Mouse (Mus musculus): ENCODE data around the gene Gm28308.
A peak's percentile ranks its signal among the peaks of the same experiment; 100 is the strongest.

The Gm28308 gene

DNA sequence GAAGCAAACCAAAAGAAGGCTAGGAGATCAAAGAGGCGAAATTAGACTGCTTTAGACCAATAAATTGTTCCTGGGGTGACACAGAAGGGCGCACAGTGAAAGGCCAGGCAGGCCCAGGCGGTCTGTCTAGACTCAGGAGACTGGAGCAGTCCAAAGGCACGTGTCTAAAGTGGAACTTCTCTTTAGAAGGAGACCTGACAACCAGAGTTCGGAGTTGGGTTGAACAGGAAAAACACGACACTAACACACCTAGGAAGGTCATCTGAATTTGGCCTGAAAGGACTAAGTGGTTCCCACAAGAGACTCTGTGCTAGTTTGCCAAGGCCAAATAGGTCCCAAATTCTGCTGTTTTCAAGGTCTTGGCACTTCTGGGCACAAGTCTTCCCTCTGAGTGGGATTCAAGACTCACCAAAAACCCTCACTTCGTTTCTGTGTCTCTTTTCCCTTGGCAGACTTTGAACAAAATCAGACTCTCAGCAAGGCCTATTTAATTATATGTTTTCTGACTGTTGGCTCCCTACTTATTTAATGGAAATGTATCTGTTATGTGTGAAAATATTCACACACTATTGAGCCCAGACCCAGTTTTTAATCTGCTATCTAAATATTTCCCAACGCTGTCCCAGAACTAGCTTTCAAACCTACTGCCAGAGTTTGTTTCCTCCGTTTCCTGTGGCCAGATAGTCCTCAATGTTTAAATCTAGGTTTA lies 6.2 kb upstream of the Gm28308 start:
- no peak for DNase-seq (ENCODE audit: low spot score in 2 of 2)

DNA sequence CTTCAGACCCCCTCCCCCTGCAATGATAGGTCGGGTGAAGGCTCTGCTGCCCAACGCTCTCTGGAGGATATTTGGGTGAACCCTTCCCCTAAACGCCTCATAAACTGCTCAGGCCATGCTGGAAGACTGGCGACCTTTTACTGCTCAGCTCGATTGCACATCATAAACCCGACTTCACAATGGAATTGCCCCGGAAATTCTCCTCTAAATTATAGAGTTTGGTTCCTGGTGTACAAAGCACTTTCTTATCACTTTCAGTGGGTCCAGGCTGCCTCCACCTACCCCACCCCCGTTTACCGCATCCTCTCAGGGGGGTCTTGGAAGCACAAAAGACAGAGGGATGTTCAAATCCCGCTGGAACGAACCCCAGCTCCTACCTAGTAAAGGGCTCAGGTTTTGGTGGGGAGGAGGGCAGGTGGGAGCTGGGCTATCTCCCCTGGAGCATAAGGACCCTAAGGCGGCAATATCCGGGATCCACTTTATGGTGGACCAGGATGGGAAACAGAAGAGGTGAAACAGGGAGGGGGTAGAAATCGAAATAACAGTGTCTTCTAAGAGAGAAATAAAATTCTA lies 5.6 kb upstream of the Gm28308 start:
- DNase-seq (ENCODE audit: low spot score in 2 of 2) = no peak

GRCm38 (mm10) chr6:52217895-52218642 lies 4.9 kb upstream of the Gm28308 start:
- DNase-seq (ENCODE audit: low spot score in 2 of 2) = no peak

DNA sequence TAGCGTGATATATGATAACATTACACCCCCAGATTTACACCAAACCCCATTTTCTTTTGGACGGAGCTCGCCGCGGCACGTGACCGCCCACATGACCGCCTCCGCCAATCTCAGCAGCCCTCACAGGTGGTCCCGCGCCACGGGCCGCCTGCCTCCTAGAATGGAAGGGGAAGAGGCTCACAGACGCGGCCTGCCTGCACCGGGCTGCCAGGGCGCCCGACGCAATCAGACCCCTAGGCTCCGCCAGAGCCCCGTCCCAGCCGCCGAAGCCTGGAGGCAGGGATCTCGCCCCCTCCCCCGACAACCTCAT lies 4.3 kb upstream of the Gm28308 start:
- no peak for DNase-seq (ENCODE audit: low spot score in 2 of 2)

GRCm38 (mm10) chr6:52216691-52217458 lies 3.7 kb upstream of the Gm28308 start:
- no peak for DNase-seq (ENCODE audit: low spot score in 2 of 2)

DNA sequence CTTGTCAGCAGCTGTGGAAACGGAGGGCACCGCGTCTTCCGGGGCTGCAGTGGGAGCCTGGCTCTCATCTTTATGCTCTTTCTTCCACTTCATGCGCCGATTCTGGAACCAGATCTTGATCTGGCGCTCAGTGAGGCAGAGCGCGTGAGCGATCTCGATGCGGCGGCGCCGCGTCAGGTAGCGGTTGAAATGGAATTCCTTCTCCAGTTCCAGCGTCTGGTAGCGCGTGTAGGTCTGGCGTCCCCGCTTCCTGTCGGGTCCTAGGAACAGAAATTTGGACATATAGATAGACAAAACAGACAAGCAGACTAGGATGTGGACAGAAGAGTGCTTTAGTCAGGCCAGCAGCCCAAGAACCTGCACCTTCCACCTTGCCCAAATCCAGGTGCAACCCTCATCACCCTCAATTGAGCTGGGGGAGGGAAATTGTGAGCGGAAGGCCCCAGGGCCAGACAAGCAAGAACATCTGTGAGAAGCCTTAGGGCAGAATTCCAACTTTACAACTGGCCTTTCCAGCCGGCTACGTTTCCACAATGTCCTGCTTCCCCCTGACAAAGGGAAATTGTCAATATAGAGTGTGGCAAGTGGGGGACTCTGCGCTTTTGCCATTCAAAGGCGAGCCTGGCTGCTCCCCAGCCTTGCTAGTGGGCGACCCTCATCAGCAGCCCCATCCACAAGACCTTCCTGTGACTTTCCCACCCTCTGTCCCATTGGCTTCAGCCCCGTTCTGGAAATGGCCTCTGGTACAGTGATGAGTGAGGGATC lies 2.8 kb upstream of the Gm28308 start:
- no peak for DNase-seq (ENCODE audit: low spot score in 2 of 2)

- DNase-seq (ENCODE audit: low spot score in 2 of 2) = no peak
Observed at GRCm38 (mm10) chr6:52215070-52215469, 1.9 kb upstream of the Gm28308 start.

DNA sequence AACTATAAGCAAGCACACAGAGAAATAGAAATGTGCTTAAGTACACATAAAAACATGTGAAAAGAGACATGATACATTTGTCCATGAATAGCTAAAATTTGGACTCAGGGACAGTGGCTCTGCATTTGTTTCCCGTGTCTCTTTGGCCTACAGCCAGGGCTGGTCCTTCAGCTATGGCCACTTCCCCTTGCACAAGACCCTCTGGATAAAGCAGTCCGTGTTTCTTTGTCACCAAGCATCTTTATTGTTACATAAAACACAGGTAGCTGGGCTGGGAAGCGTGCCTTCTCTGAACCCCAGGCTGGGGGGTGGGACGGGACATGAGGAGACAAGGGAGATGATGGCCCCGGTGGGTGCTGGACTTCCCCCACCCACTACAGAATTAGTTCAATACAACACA lies 1.1 kb upstream of the Gm28308 start:
- no peak for DNase-seq (ENCODE audit: low spot score in 2 of 2)

DNA sequence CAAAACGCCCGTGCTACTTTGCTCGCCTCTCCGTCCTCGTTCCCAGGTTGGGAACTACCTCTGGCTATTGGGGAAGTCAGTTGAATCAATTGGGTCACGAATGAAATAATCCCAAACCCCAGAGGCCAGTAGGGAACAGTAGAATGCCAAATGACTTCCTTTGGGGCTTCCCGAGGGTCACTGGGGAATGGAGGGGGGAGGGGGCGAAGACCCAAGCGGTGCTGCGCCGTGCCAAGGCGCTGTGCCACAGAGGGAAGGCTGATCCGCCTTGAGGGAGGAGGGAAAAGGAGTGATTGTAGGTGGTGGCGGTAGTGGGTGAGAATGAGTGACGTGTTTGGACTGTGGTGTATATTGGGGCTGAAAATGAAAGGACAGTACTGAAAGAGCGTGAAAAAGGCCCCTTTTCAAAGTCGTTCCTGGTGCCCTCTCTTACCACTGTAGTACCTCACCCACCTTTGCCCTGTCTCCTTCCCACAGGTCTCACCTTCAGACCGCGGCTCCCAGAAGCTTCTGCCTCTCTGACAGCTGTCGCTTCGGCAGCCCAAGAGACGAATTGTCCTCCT lies 502 bp downstream of the Gm28308 start:
- DNase-seq (ENCODE audit: low spot score in 2 of 2) = no peak

GRCm38 (mm10) chr6:52211961-52212360 lies 1.2 kb downstream of the Gm28308 start:
- DNase-seq (ENCODE audit: low spot score in 2 of 2) = no peak

- peak in 1 of 2 experiments; percentile 75 for DNase-seq (ENCODE audit: low spot score in 2 of 2)
Observed at GRCm38 (mm10) chr6:52211170-52211935, 1.8 kb downstream of the Gm28308 start.

DNA sequence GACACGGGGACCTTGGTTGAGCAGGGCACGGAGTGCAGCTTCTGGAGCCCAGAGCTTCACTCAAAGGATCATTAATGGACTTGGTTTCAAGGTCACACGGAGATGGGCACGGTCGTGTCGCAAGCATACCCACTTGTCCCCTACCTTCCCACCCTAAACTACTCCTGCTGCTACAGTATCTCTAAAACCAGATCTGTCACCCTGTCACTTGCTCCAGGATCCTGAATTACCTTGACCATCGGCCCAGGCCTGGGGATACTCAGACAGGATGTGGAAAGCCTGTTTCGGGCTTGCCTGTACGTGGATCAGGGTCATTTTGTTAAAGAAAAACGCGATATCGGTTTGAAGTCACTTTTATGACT lies 3.5 kb downstream of the Gm28308 start:
- no peak for DNase-seq (ENCODE audit: low spot score in 2 of 2)

DNA sequence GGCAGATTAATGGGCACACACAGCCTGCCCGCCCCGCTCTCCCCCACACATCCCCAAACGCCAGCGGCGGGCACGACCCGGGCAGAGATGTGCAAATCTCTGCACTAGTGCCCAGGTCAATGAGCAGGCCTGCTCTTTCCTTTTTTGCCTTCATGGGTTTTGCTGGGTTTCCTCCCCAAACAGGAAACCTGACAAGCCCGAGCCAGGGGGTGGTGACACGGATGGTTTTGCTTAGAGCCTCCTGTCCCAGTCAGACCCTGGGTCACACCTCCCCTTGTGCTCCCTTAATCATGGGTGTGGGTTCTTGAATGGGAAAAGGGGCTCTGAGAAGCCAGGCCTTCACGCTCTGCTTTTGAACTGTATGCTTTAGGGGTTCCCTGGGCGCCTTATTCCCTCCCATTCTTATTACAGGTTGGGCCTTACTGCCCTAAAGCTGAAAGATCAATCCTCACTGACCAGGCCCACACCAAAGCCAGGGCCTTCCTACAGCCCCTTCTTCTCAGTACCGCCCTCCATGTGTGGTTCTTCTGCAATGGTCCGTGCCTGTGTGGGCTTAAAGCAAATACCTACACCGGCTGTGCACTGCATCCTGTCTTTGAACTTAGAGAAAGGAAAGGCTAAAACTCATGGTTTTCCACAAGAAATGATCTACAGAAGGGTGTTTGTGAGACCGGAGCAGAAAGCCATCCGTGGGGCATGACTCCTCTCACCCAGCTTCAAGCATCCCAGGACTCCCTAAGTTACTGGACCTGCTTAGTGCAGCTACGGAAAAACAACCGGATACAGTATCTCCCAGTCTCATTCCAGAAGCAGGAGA lies 4.1 kb downstream of the Gm28308 start:
- DNase-seq (ENCODE audit: low spot score in 2 of 2) = no peak

DNA sequence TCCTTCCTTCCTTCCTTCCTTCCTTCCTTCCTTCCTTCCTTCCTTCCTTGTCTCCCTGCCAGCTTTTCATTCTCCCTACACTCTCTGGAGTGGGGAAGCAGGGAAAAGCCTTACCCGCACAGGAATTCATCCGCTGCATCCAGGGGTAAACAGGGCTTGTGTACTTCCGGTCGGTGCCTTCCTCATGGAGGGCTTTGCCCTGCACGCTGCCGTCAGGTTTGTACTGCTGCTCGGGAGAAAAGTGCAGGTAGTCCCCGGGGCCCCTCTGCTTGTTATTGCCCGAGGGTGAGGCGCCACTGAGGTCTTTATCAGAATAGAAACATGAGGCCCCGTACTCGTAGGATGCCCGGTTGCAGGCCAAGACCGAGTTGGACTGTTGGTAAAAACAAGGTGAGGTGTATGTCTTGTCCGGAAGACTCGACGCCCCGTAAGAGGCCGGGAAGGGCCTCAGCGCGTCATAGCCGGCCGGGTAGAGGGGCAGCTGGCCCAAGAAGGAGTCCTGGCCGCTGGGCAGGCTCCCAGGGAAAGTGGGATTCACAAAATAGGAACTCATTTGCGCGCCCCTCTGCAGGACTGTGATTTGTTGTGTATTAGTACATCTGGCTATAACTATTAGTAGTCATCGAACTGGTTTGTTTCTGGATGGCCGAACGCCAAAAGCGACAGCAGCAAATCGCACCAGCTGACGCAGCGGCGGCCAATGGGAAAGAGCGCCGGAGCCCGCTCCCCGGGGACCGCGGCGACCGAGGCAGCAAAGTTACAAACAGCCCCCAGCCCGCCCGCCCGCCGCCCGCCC lies 4.9 kb downstream of the Gm28308 start, which contains the start of gene Hoxa6:
Gene Hoxa6, minus strand, starts transcription at position 651 of the 796 bp plus-strand sequence.
- no peak for DNase-seq (ENCODE audit: low spot score in 2 of 2)

DNA sequence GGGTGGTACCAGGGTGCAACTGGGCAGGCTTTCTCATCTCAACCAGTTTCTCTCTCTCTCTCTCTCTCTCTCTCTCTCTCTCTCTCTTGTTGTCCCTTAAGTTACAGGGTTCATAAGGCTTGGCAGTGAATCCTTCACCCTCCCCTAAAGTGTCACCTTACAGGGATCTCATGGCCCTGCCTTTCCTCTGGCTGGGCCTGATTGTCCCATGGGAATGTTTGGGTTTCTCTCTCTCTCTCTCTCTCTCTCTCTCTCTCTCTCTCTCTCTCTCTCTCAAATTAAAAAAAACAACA lies 5.5 kb downstream of the Gm28308 start:
- DNase-seq (ENCODE audit: low spot score in 2 of 2) = no peak

GRCm38 (mm10) chr6:52206882-52207683 lies 6.1 kb downstream of the Gm28308 start:
- no peak for DNase-seq (ENCODE audit: low spot score in 2 of 2)

GRCm38 (mm10) chr6:52205638-52206621 lies 7.2 kb downstream of the Gm28308 start:
- DNase-seq (ENCODE audit: low spot score in 2 of 2) = no peak
